Mouse (Mus musculus) lung, embryonic 15.5 days (tissue): ENCODE data around the gene Galns. TPM values are rescaled to one million over a fixed set of nuclear protein-coding genes. Genes with fewer than 3 reads are reported as not detected.

Experiments
- ATAC-seq: fragments of 200-750 bp; cut with Nextera tagmentation; 2 replicates; pipeline ENCODE4 v1.8.0; 2017; ENCODE audit warnings: moderate number of reproducible peaks, borderline replicate concordance; ENCODE audit not compliant: low FRiP score, low TSS enrichment; ENCODE audit errors: extremely low read depth
- H3K27ac ChIP-seq: fragments of 300-500 bp; sonication (generic); 2 replicates; pipeline ENCODE4 v1.5.1; 2015; ENCODE audit warnings: moderate library complexity, mild to moderate bottlenecking, inconsistent platforms
- H3K27me3 ChIP-seq: fragments of 300-500 bp; sonication (generic); 2 replicates; pipeline ENCODE4 v1.6.1; 2015; ENCODE audit warnings: inconsistent platforms
- H3K36me3 ChIP-seq: fragments of 300-500 bp; sonication (generic); 2 replicates; pipeline ENCODE4 v1.6.1; 2015; ENCODE audit warnings: inconsistent platforms
- H3K4me1 ChIP-seq: fragments of 300-500 bp; sonication (generic); 2 replicates; pipeline ENCODE4 v1.6.1; 2015; ENCODE audit warnings: inconsistent platforms
- H3K4me2 ChIP-seq: fragments of 300-500 bp; sonication (generic); 2 replicates; pipeline ENCODE4 v1.6.1; 2015; ENCODE audit warnings: inconsistent platforms, mild to moderate bottlenecking, moderate library complexity
- H3K4me3 ChIP-seq: fragments of 300-500 bp; sonication (generic); 2 replicates; pipeline ENCODE4 v1.5.1; 2015; ENCODE audit warnings: mild to moderate bottlenecking, inconsistent platforms
- H3K9ac ChIP-seq: fragments of 300-500 bp; sonication (generic); 2 replicates; pipeline ENCODE4 v1.6.1; 2015; ENCODE audit warnings: inconsistent platforms
- H3K9me3 ChIP-seq: fragments of 300-500 bp; sonication (generic); 2 replicates; pipeline ENCODE4 v1.6.1; 2016; ENCODE audit warnings: inconsistent platforms
- WGBS: fragments of 180-500 bp; shearing (Covaris S2); methylation state at CpG from one replicate; pipeline ENCODE4 v1.1.7; 2015; 5-methylcytosine and 5-hydroxymethylcytosine counted together
- polyA plus RNA-seq: library from polyadenylated mRNA; unstranded; fragments of >200 nt; fragmentation: Nextera tagmentation; extraction: Ambion mirVana; gene quantifications from 2 replicates; pipeline ENCODE4 v1.2.1, GENCODE M21; 2015

Galns gene
- 12.5 and 13.5 TPM in 2 replicates for polyA plus RNA-seq

GRCm38 (mm10) chr8:122611295-122612133, at the start of gene Galns, which contains the start of gene Trappc2l:
Galns (minus strand) TSS chr8:122611463.
Trappc2l (plus strand) TSS chr8:122611640.
- Histone ChIP-seq H3K9me3 (no peaks in the 10 kb centered on the region), H3K27me3 (no peaks in the 10 kb centered on the region), H3K4me1 (peaks cover 42% of the 10 kb centered on the region), H3K27ac (peak within 1 kb of the TSS; percentile 83), H3K4me3 (peak within 1 kb of the TSS; percentile 60), H3K36me3 (0 out of 2 replicates have a peak, but pooled peaks cover 3% of the 10 kb centered on the region), H3K4me2 (peak within 1 kb of the TSS; percentile 90), H3K9ac (peak within 1 kb of the TSS; percentile 62)
- ATAC-seq, result peak; percentile 97
- WGBS, result under 1% methylated on average over 57 of the region's 57 CpGs

GRCm38 (mm10) chr8:122660022-122660421, 48.8 kb upstream of the Galns start:
- H3K9me3 ChIP-seq, result no peaks in the 10 kb centered on the region
- H3K27ac ChIP-seq, result no peak overlapping the region
- ATAC-seq, result no peak
- no peak overlapping the region for H3K4me2 ChIP-seq
- H3K4me1 ChIP-seq, result peaks cover 65% of the 10 kb centered on the region
- WGBS, result 67% methylated on average over 2 of the region's 2 CpGs
- H3K27me3 ChIP-seq, result no peaks in the 10 kb centered on the region
- no peaks in the 10 kb centered on the region for H3K36me3 ChIP-seq
- H3K4me3 ChIP-seq, result no peak overlapping the region
- no peak overlapping the region for H3K9ac ChIP-seq

- no peaks in the 10 kb centered on the region for H3K9me3 ChIP-seq
- peaks cover 66% of the 10 kb centered on the region for H3K4me1 ChIP-seq
- no peak overlapping the region for H3K4me3 ChIP-seq
- H3K36me3 ChIP-seq, result no peaks in the 10 kb centered on the region
- no peak overlapping the region for H3K27ac ChIP-seq
- no peak for ATAC-seq
- no peak overlapping the region for H3K4me2 ChIP-seq
- 74% methylated on average over 9 of the region's 9 CpGs for WGBS
- no peak overlapping the region for H3K9ac ChIP-seq
- no peaks in the 10 kb centered on the region for H3K27me3 ChIP-seq
Measured at GRCm38 (mm10) chr8:122658807-122659160, 47.5 kb upstream of the Galns start.

- H3K9me3 ChIP-seq, result no peaks in the 10 kb centered on the region
- no peaks in the 10 kb centered on the region for H3K27me3 ChIP-seq
- no peak overlapping the region for H3K4me2 ChIP-seq
- no peak for ATAC-seq
- no peak overlapping the region for H3K9ac ChIP-seq
- no peaks in the 10 kb centered on the region for H3K36me3 ChIP-seq
- 64% methylated on average over 10 of the region's 10 CpGs for WGBS
- H3K4me1 ChIP-seq, result peaks cover 63% of the 10 kb centered on the region
- no peak overlapping the region for H3K27ac ChIP-seq
- H3K4me3 ChIP-seq, result no peak overlapping the region
Measured at GRCm38 (mm10) chr8:122658149-122658806, 47.0 kb upstream of the Galns start.

GRCm38 (mm10) chr8:122656056-122656999, 45.1 kb upstream of the Galns start:
- Histone ChIP-seq H3K4me2 (no peak overlapping the region), H3K27ac (no peak overlapping the region), H3K4me1 (peaks cover 46% of the 10 kb centered on the region), H3K27me3 (no peaks in the 10 kb centered on the region), H3K9ac (no peak overlapping the region), H3K9me3 (no peaks in the 10 kb centered on the region), H3K36me3 (no peaks in the 10 kb centered on the region), H3K4me3 (no peak overlapping the region)
- WGBS, result 52% methylated on average over 13 of the region's 13 CpGs
- ATAC-seq, result no peak

GRCm38 (mm10) chr8:122654768-122655167, 43.5 kb upstream of the Galns start:
- H3K9me3 ChIP-seq, result no peaks in the 10 kb centered on the region
- H3K27me3 ChIP-seq, result no peaks in the 10 kb centered on the region
- H3K4me2 ChIP-seq, result no peak overlapping the region
- ATAC-seq, result peak; percentile 61
- no peak overlapping the region for H3K9ac ChIP-seq
- H3K27ac ChIP-seq, result peak overlapping the region; percentile 13; the same call in 1 of the 2 replicates
- H3K4me1 ChIP-seq, result peaks cover 37% of the 10 kb centered on the region
- H3K36me3 ChIP-seq, result no peaks in the 10 kb centered on the region
- no peak overlapping the region for H3K4me3 ChIP-seq
- 9% methylated on average over 7 of the region's 7 CpGs for WGBS

- ATAC-seq, result no peak
- peaks cover 31% of the 10 kb centered on the region for H3K4me1 ChIP-seq
Measured at GRCm38 (mm10) chr8:122652643-122653042, 41.4 kb upstream of the Galns start.

GRCm38 (mm10) chr8:122651326-122651921, 40.2 kb upstream of the Galns start:
- 0 out of 2 replicates have a peak, but pooled peaks cover 7% of the 10 kb centered on the region for H3K36me3 ChIP-seq
- no peak overlapping the region for H3K4me2 ChIP-seq
- H3K4me1 ChIP-seq, result peaks cover 28% of the 10 kb centered on the region
- no peaks in the 10 kb centered on the region for H3K27me3 ChIP-seq
- no peak overlapping the region for H3K4me3 ChIP-seq
- H3K27ac ChIP-seq, result no peak overlapping the region
- H3K9me3 ChIP-seq, result no peaks in the 10 kb centered on the region
- H3K9ac ChIP-seq, result no peak overlapping the region
- no peak for ATAC-seq
- WGBS, result 67% methylated on average over 16 of the region's 16 CpGs

More at GRCm38 (mm10) chr8:122652643-122653042, 41.4 kb upstream of the Galns start:
- H3K9ac ChIP-seq, result no peak overlapping the region
- H3K4me3 ChIP-seq, result no peak overlapping the region
- no peak overlapping the region for H3K4me2 ChIP-seq
- no peak overlapping the region for H3K27ac ChIP-seq
- 0 out of 2 replicates have a peak, but pooled peaks cover 6% of the 10 kb centered on the region for H3K36me3 ChIP-seq
- no peaks in the 10 kb centered on the region for H3K27me3 ChIP-seq
- WGBS, result 62% methylated on average over 6 of the region's 6 CpGs
- H3K9me3 ChIP-seq, result no peaks in the 10 kb centered on the region

- Histone ChIP-seq H3K9me3 (no peaks in the 10 kb centered on the region), H3K27me3 (0 out of 2 replicates have a peak, but pooled peaks cover 6% of the 10 kb centered on the region), H3K4me2 (no peak overlapping the region), H3K4me1 (no peaks in the 10 kb centered on the region), H3K27ac (no peak overlapping the region), H3K9ac (no peak overlapping the region), H3K36me3 (0 out of 2 replicates have a peak, but pooled peaks cover 7% of the 10 kb centered on the region), H3K4me3 (no peak overlapping the region)
- ATAC-seq, result no peak
- WGBS, result 57% methylated on average over 15 of the region's 15 CpGs
Measured at GRCm38 (mm10) chr8:122648192-122648970, 37.1 kb upstream of the Galns start.

GRCm38 (mm10) chr8:122646337-122646736, 35.1 kb upstream of the Galns start:
- no peak overlapping the region for H3K9ac ChIP-seq
- no peak overlapping the region for H3K4me3 ChIP-seq
- H3K27ac ChIP-seq, result no peak overlapping the region
- no peak for ATAC-seq
- H3K4me2 ChIP-seq, result no peak overlapping the region
- H3K9me3 ChIP-seq, result no peaks in the 10 kb centered on the region
- H3K27me3 ChIP-seq, result 0 out of 2 replicates have a peak, but pooled peaks cover 6% of the 10 kb centered on the region
- 0 out of 2 replicates have a peak, but pooled peaks cover 7% of the 10 kb centered on the region for H3K36me3 ChIP-seq
- 80% methylated on average over 16 of the region's 16 CpGs for WGBS
- H3K4me1 ChIP-seq, result peaks cover 13% of the 10 kb centered on the region
